Mouse (Mus musculus) heart, postnatal 25 days (tissue): ENCODE measurements at regions not wholly inside any gene's neighbourhood (a gene's known extent, or its start where the extent isn't known, plus 50 kb on each side); places are given as distances from the start of the nearest gene placed in this dataset.
"Not testable (repeated sequence)": the region's sequence is repeated elsewhere in the genome, so short reads cannot be mapped to it uniquely, and the experiment has no call there.

Experiments used
- DNase-seq: peaks from one replicate; pipeline ENCODE4 v3.0.0; 2022; ENCODE audit warnings: low spot score
- intact Hi-C: fragments of 180-260 bp; cut with DNase I; formaldehyde crosslinking; loops from one replicate; pipeline ENCODE4 v1.15.1; 2025

- peak; percentile 37 for DNase-seq
- intact Hi-C loops, result no loop called here
Observed at GRCm38 (mm10) chr15:3707089-3708078, 124.1 kb upstream of the Ghr start.

- intact Hi-C loops, result no loop called here
- no peak for DNase-seq
Observed at GRCm38 (mm10) chr15:3699234-3699814, 116.0 kb upstream of the Ghr start.

DNA sequence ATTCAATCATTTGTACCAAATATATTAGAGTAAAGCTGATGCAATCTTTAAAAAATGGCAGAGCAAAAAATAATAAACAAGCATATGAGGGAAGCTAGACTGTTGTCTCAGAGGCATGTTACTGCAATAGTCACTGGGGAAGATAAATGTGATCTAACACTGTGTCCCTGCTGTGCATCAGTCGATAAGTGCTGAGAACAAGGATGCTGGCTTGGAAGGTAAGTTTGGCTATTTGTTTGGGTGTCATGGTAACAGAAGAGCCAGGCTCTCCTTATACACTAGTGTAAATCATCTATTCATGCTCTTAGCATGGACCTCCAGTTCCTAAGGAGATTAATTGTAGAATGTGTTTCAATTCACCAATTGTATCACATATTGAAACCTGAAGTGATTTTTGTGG is 102.0 kb upstream of the Ghr start:
- intact Hi-C loops, result no loop called here
- no peak for DNase-seq

DNA sequence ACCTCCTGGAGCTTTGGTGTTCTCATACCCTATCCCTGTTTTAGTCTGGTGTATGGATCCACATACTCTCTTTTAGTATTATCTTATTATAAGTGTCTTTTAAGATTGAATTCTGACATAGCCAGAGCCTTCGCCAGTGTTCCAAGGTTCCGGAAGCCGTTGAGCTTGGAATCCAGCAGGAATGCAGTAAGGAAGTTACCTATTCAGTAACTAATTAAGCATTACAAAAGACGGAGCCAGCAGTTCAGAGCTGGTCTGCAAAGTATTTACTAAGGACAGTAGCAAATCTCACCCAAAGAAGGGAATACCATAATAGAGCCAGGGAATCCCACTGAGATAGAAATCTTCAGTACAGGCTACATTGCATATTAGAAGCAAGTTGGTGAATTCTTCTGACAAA is 93.7 kb upstream of the Ghr start:
- intact Hi-C loops, result not testable (repeated sequence)

DNA sequence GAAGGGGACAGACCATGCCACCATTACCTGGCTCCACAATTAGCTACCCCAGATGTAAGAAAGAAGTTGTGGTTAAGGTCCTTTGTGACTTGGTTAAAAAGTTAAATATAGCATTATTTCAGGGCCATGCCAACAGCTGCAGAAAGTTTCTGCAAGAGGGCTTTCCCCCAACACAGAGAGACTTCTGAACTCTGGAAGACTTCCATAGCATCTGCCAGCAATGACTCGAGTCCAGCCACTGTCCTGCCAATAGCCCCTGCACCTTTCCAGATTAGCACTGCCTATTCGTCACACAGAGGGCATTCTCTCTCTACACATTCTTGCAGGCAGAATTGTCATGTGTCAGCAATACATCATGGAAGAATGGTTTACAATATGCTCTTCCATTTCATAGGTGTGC is 89.3 kb upstream of the Ghr start:
- DNase-seq, result no peak
- intact Hi-C loops, result no loop called here

More for the DNA sequence above, 93.7 kb upstream of the Ghr start:
- not testable (repeated sequence) for DNase-seq

DNA sequence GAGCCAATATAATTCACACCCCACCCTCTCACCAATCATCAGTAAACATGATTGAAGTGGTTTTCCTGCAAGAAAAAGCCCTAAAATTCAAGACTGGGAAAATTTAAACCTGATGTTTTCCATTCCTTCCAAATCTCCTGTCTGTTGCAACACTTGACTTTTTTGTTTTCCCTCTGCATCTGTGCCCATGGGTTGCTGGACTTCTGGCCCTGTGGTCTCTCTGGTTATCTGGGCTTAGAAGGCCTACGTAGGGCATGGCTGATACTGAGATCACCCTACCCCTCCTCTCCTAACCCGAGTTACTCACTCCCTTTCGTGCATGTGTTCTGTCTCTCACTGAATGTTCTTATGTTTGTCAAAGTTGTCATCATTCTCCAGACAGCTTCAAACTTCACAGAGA is 87.9 kb upstream of the Ghr start:
- intact Hi-C loops, result no loop called here
- DNase-seq, result peak; percentile 9

DNA sequence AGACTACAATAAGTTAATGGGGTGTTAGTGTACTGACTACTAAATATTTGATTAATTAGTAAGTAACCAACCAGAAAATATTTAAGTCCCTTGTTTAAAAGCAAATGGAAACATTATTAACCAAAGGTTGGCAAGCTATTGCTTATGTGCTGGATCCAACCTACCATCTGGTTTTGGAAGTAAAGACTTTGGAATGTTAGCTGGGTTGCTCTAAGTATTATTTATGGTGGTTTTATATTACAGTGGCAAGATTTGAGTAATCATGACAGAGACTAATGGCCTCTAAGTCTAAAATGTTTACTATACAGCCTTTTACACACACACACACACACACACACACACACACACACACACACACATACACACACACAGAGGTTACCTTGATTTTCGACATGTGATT is 86.1 kb upstream of the Ghr start:
- intact Hi-C loops, result no loop called here
- no peak for DNase-seq

DNA sequence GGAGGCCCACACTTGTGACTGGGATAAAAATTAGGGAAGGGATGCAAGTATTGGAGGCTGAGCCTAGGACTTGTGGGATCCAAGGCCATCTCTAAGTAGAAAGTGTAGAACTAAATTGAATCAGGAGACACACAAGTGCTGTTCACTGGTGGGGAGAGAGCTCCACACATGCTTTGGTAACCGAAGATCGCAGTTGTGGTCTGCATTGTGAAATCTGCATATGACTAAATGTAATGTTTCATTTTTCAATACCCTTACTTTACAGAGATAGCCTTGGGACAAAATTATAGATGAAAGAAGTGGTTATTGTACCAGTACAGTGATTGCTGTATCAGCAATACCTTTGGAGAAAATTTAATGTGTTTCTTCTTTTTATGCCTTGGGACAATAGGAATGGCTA is 85.6 kb upstream of the Ghr start:
- no peak for DNase-seq

GRCm38 (mm10) chr15:3648741-3649140 is 65.4 kb upstream of the Ghr start:
- intact Hi-C loops, result no loop called here
- DNase-seq, result no peak

More for the DNA sequence above, 85.6 kb upstream of the Ghr start:
- intact Hi-C loops, result no loop called here

- intact Hi-C loops, result no loop called here
- no peak for DNase-seq
Observed at GRCm38 (mm10) chr15:3640091-3640490, 56.8 kb upstream of the Ghr start.
